Mouse (Mus musculus): Measurements from ENCODE around the gene Xlr5b. TPM values are rescaled to one million over a fixed set of nuclear protein-coding genes. Genes with fewer than 3 reads are reported as not detected.
"Not testable (repeated sequence)": the region's sequence is repeated elsewhere in the genome, so short reads cannot be mapped to it uniquely, and the experiment has no call there.

Gene Xlr5b
- not detected for total RNA-seq (2021)
- long read RNA-seq, experiment 1, result 0 reads
- long read RNA-seq, experiment 2, result 0 reads

DNA sequence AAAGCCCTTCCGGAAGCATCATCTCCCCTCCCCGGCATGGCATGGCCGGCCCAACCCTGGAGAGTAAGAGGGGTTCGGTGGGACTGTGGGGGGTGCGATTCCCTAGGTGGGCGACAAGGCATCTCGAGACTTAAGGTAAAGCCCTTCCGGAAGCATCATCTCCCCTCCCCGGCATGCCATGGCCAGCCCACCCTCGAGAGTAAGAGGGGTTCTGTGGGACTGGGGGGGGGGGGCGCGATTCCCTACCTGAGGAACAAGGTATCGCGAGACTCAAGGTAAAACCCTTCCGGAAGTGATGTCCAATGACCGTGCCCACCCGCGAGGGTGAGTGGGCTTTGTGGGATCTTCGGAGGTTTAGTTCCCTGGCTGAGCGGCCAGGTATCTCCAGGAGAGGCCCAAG, at the start of gene Xlr5b:
Gene Xlr5b (plus strand): TSS at position 301 of the 400 bp plus-strand sequence.
- intact Hi-C loops (cut with DNase I); DNase-seq (ENCODE audit: low spot score in 2 of 2): not testable (repeated sequence)

DNA sequence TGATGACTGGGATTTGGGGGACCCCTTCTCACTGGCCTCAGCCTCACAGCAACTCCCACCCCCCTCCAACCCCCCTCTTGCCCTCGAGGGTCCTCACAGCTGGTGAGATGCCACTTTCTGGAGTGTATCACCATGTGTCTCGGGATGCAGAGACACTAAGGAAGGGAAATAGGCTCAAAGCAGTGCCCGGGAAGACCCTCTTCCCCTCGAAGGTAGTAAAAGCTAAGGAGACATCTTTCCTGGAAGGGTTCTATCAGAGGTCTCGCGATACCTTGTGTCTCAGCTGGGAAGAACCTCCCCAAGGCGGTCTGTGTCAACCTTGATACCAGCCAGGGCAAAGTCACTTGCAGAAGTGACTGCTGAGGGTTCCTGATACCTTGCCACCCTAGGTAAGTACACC, 31.8 kb upstream of the Xlr5b start, which contains the start of gene Gm14685:
Gene Gm14685 (plus strand): TSS at position 301 of the 400 bp plus-strand sequence.
- intact Hi-C loops (cut with DNase I); DNase-seq (ENCODE audit: low spot score in 2 of 2): not testable (repeated sequence)

DNA sequence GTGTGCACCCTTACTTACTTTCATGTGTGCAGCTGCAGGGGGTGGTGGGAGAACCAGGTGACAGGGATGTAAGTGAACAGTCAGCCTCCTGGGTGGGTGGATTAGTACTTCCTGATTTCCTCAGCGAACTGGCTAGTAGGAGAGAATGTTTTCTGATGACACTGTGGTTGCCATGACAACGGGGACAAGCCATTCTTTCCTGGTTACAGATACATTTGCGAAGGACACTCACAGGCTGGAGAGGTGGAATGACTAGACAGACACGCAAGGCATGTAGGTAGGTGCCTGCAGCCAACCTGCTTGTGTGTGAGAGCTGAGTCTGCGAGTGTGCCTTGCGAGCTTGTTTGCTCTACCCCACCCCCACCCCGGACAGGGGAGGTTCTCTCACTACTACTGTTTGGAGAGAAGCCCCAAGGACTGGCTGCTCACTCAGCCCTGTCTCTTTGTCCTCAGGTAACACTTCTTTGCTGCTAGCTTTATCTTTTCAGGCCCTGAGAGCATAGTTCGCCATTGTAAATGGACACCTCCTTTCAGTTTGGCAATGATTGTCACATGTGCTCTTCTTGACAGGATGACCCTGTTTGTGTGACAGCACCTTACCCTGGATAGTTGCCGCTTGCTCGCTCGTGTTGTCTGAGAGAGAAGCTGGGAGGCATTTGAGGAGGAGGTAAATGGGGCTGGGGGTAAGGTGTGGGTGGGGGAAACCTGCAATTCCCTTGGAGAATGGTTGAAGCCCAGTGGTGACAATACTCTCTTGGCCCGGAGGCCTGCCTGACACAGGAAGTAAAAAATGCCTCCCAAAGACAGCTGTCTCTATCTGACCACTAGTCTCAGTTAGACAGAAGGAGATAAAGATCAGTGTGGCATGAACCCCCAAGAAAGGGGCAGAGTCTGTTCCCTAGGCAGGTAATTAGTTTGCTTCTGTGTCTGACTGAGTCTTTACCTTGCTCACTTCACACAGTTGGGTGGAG, 25.5 kb upstream of the Xlr5b start:
- intact Hi-C loops (cut with DNase I); DNase-seq (ENCODE audit: low spot score in 2 of 2): not testable (repeated sequence)

DNA sequence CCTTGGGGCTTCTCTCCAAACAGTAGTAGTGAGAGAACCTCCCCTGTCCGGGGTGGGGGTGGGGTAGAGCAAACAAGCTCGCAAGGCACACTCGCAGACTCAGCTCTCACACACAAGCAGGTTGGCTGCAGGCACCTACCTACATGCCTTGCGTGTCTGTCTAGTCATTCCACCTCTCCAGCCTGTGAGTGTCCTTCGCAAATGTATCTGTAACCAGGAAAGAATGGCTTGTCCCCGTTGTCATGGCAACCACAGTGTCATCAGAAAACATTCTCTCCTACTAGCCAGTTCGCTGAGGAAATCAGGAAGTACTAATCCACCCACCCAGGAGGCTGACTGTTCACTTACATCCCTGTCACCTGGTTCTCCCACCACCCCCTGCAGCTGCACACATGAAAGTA, 5.4 kb upstream of the Xlr5b start:
- DNase-seq (ENCODE audit: low spot score in 2 of 2); intact Hi-C loops (cut with DNase I): not testable (repeated sequence)

DNA sequence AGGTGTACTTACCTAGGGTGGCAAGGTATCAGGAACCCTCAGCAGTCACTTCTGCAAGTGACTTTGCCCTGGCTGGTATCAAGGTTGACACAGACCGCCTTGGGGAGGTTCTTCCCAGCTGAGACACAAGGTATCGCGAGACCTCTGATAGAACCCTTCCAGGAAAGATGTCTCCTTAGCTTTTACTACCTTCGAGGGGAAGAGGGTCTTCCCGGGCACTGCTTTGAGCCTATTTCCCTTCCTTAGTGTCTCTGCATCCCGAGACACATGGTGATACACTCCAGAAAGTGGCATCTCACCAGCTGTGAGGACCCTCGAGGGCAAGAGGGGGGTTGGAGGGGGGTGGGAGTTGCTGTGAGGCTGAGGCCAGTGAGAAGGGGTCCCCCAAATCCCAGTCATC, 754 bp downstream of the Xlr5b start, which contains the start of gene DXBay18:
Gene DXBay18 (minus strand): TSS at position 101 of the 400 bp plus-strand sequence.
- DNase-seq (ENCODE audit: low spot score in 2 of 2); intact Hi-C loops (cut with DNase I): not testable (repeated sequence)

DNA sequence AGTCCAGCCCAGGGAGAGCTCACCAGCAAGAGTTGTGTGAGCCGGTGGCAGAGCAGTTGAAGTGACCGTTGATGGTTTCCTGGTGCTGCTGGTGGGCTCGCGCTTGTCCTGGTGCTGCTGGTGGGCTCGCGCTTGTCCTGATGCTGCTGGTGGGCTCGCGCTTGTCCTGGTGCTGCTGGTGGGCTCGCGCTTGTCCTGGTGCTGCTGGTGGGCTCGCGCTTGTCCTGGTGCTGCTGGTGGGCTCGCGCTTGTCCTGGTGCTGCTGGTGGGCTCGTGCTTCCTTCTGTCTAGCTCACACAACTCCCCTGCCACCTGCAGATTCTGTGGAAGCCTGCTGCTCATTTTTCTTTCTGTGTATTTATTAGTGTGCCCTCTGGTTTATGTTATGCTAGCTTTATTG, 28.3 kb downstream of the Xlr5b start, which contains the start of gene Spin2d:
Gene Spin2d (minus strand): TSS at position 101 of the 400 bp plus-strand sequence.
- DNase-seq (ENCODE audit: low spot score in 2 of 2); intact Hi-C loops (cut with DNase I): not testable (repeated sequence)

DNA sequence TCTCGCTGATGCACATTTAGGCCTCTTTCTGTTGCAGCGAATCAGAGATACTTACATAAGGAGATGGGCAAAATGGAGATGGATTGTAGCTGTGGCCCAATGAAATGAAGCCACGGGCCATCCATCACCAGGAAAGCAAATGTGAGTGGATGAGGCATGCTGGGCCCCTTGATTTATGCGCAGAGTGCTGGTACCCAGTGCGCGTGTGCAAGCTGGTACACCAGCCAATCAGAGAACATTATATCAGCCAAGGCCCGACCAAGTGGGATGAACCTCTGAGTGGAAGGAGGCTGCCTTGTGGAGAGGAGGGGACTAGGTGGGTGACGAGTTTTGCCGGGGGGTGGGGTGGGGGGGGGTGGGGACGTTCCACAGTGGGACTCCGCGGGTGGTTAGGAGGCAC, 43.3 kb downstream of the Xlr5b start, which contains the start of gene Xlr3b:
Gene Xlr3b (plus strand): TSS at position 274 of the 400 bp plus-strand sequence.
- DNase-seq (ENCODE audit: low spot score in 2 of 2), result peak in 1 of 2 experiments; percentile 3
- intact Hi-C loops (cut with DNase I), result not testable (repeated sequence)

Other genes starting within 250 kb of the Xlr5b start
- gene Cetn2, start 230.4 kb upstream of the Xlr5b start, total RNA-seq (2021), result 10 to 100 TPM; 51.7 to 53.4 TPM
- gene Nsdhl, start 230.2 kb upstream of the Xlr5b start, total RNA-seq (2021), result 10 to 100 TPM; 33.5 to 34.3 TPM
- under 1 TPM; 0.57 TPM for gene Zfp185, start 161.5 kb upstream of the Xlr5b start, total RNA-seq (2021)
- gene Pnma5, start 111.7 kb upstream of the Xlr5b start, total RNA-seq (2021), result under 1 TPM; 0.44 to 0.51 TPM
- 10 to 100 TPM; 18.1 to 19.6 TPM for gene Pnma3, start 84.0 kb upstream of the Xlr5b start, total RNA-seq (2021)
- 1 to 10 TPM in 1 of 2 experiments, under 1 TPM in 1; 0.80 to 1.2 TPM for gene Xlr4a, start 66.3 kb upstream of the Xlr5b start, total RNA-seq (2021)
- 1 to 10 TPM in 1 of 2 experiments, not detected in 1; 1.1 TPM for gene Xlr3a, start 51.7 kb upstream of the Xlr5b start, total RNA-seq (2021)
- 1 to 10 TPM; 1.8 to 1.9 TPM for gene Gm14685, start 31.7 kb upstream of the Xlr5b start, total RNA-seq (2021)
- gene DXBay18, start 654 bp downstream of the Xlr5b start, total RNA-seq (2021), result 1 to 10 TPM in 1 of 2 experiments, under 1 TPM in 1; 0.93 to 1.1 TPM
- not detected for gene Spin2d, start 28.2 kb downstream of the Xlr5b start, total RNA-seq (2021)
- gene Xlr3b, start 43.4 kb downstream of the Xlr5b start, total RNA-seq (2021), result 10 to 100 TPM in 1 of 2 experiments, 1 to 10 TPM in 1; 4.3 to 11.2 TPM
- 1 to 10 TPM in 1 of 2 experiments, not detected in 1; 1.5 TPM for gene Xlr4b, start 65.5 kb downstream of the Xlr5b start, total RNA-seq (2021)
- 10 to 100 TPM; 14.6 to 14.7 TPM for gene F8a, start 79.5 kb downstream of the Xlr5b start, total RNA-seq (2021)
- gene Xlr4c, start 94.3 kb downstream of the Xlr5b start, total RNA-seq (2021), result not detected
- not detected for gene Xlr3c, start 116.6 kb downstream of the Xlr5b start, total RNA-seq (2021)
- gene Xlr5a, start 144.2 kb downstream of the Xlr5b start, total RNA-seq (2021), result not detected
- gene Xlr5c, start 144.2 kb downstream of the Xlr5b start, total RNA-seq (2021), result not detected
- gene Gm45015, start 188.0 kb downstream of the Xlr5b start, total RNA-seq (2021), result not detected
- 10 to 100 TPM; 16.2 to 17.9 TPM for gene Zfp275, start 193.8 kb downstream of the Xlr5b start, total RNA-seq (2021)
- under 1 TPM; 0.15 TPM for gene Gm18336, start 249.9 kb downstream of the Xlr5b start, total RNA-seq (2021)

Data from left cerebral cortex, postnatal 14 days (tissue).